ENCODE assay signal across 8 mouse cellular contexts in the genomic region with DNA sequence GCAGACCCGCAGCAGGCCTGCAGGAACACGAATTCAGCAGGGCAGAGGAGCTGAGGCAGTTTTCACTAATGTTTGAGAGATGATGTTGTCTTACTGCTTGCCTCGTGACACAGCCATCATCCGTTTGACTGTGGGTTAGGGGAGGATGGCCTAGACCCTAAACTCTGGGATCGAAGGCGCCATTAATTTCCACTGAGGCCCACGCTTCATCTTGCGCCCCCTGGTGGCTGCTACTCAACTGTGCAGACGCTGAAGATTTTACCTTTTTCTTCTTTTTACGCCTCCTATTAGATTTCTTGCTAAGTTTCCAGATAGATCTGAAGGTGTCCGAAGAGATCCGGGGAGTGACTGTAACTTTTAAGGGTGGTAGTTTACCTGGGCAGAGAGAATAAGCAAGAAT. TPM values are rescaled to one million over a fixed set of nuclear protein-coding genes. Genes with fewer than 3 reads are reported as not detected.
DNase-seq lines count a peak whose midpoint lies in the region; ATAC-seq and TF ChIP-seq lines count a peak whose summit lies in the region.

No protein-coding gene starts in this region.

- no peak for TF ChIP-seq POLR2A in kidney, adult 2 months (IDR thresholded peaks at IDR 0.05; ENCODE audit: low read depth, low read length)
- TF ChIP-seq POLR2A in spleen, adult 2 months (IDR thresholded peaks at IDR 0.05; ENCODE audit: low read depth, low read length): no peak

- H3K36me3 ChIP-seq in kidney, adult 2 months (ENCODE audit: control insufficient read depth, insufficient read depth, low read length): no peaks in the 10 kb centered on the region
- no peaks in the 10 kb centered on the region for H3K36me3 ChIP-seq in kidney, embryonic 15.5 days
- H3K36me3 ChIP-seq in E14TG2a.4 (ENCODE audit: insufficient read depth, low read length): no peaks in the 10 kb centered on the region
- H3K36me3 ChIP-seq in forebrain, postnatal 0 days (ENCODE audit: insufficient read depth): no peaks in the 10 kb centered on the region
- no peaks in the 10 kb centered on the region for H3K36me3 ChIP-seq in liver, embryonic 13.5 days
- no peaks in the 10 kb centered on the region for H3K36me3 ChIP-seq in spleen, adult 2 months (ENCODE audit: control insufficient read depth, insufficient read depth, low read length)

- H3K9ac ChIP-seq in kidney, embryonic 15.5 days: no peak overlapping the region
- H3K9ac ChIP-seq in forebrain, postnatal 0 days: no peak overlapping the region
- H3K9ac ChIP-seq in liver, embryonic 13.5 days: no peak overlapping the region

- no peaks in the 10 kb centered on the region for H3K4me1 ChIP-seq in kidney, adult 2 months (ENCODE audit: control insufficient read depth, insufficient read depth, low read length)
- peaks cover 12% of the 10 kb centered on the region for H3K4me1 ChIP-seq in kidney, embryonic 15.5 days
- H3K4me1 ChIP-seq in E14TG2a.4 (replicated peaks; ENCODE audit: low read depth, low read length): peaks cover 43% of the 10 kb centered on the region
- no peaks in the 10 kb centered on the region for H3K4me1 ChIP-seq in forebrain, postnatal 0 days (ENCODE audit: insufficient read depth)
- no peaks in the 10 kb centered on the region for H3K4me1 ChIP-seq in liver, embryonic 13.5 days (replicated peaks)
- H3K4me1 ChIP-seq in spleen, adult 2 months (ENCODE audit: control insufficient read depth, insufficient read depth, insufficient read length): no peaks in the 10 kb centered on the region

- H3K27me3 ChIP-seq in kidney, adult 2 months (replicated peaks; ENCODE audit: control insufficient read depth, insufficient read depth, low read length): no peaks in the 10 kb centered on the region
- no peaks in the 10 kb centered on the region for H3K27me3 ChIP-seq in kidney, embryonic 15.5 days
- peaks cover 2% of the 10 kb centered on the region; the same call in 1 of the 2 replicates for H3K27me3 ChIP-seq in E14TG2a.4 (ENCODE audit: insufficient read depth, low read length)
- no peaks in the 10 kb centered on the region for H3K27me3 ChIP-seq in forebrain, postnatal 0 days (ENCODE audit: insufficient read depth, low read length)
- H3K27me3 ChIP-seq in liver, embryonic 13.5 days: no peaks in the 10 kb centered on the region
- H3K27me3 ChIP-seq in spleen, adult 2 months (ENCODE audit: control insufficient read depth, insufficient read depth, low read length): no peaks in the 10 kb centered on the region

- no peak overlapping the region for H3K4me2 ChIP-seq in kidney, embryonic 15.5 days
- no peak overlapping the region for H3K4me2 ChIP-seq in forebrain, postnatal 0 days (ENCODE audit: low read depth)
- H3K4me2 ChIP-seq in liver, embryonic 13.5 days: no peak overlapping the region

- WGBS in kidney, adult 2 months: 46% methylated on average over 12 of the region's 12 CpGs
- WGBS in kidney, embryonic 15.5 days: 43% methylated on average over 12 of the region's 12 CpGs
- 38% methylated on average over 12 of the region's 12 CpGs for WGBS in forebrain, postnatal 0 days
- WGBS in liver, embryonic 13.5 days (ENCODE audit: insufficient replicate concordance): 32% methylated on average over 12 of the region's 12 CpGs
- WGBS in spleen, adult 2 months: 40% methylated on average over 12 of the region's 12 CpGs

- peak; percentile 31 for DNase-seq in kidney, adult 2 months
- peak; percentile 74 for DNase-seq in adrenal gland, postnatal 14 days
- DNase-seq in forebrain, postnatal 0 days: peak; percentile 50
- peak; percentile 32 for DNase-seq in liver, embryonic 13.5 days
- peak; percentile 18 to 27 for DNase-seq in spleen, adult 2 months (ENCODE audit: low read depth in 1 of 2, low spot score in 2 of 2)
- no peak for DNase-seq in frontal cortex, postnatal 25 days (ENCODE audit: low spot score in 2 of 2)

- no peak overlapping the region for H3K27ac ChIP-seq in kidney, adult 2 months (ENCODE audit: insufficient read depth, low read depth, low read length)
- no peak overlapping the region for H3K27ac ChIP-seq in kidney, embryonic 15.5 days
- no peak overlapping the region for H3K27ac ChIP-seq in forebrain, postnatal 0 days (ENCODE audit: low read depth, low read length)
- no peak overlapping the region for H3K27ac ChIP-seq in liver, embryonic 13.5 days
- no peak overlapping the region for H3K27ac ChIP-seq in spleen, adult 2 months (ENCODE audit: insufficient read depth, low read length)

- ATAC-seq in kidney, embryonic 15.5 days (replicated peaks; ENCODE audit: low FRiP score): no peak
- no peak for ATAC-seq in forebrain, postnatal 0 days
- ATAC-seq in liver, embryonic 13.5 days (ENCODE audit: low read depth): no peak

- H3K4me3 ChIP-seq in kidney, adult 2 months (ENCODE audit: insufficient read depth, low read depth, low read length): no peak overlapping the region
- no peak overlapping the region for H3K4me3 ChIP-seq in kidney, embryonic 15.5 days (replicated peaks)
- H3K4me3 ChIP-seq in E14TG2a.4 (replicated peaks; ENCODE audit: low read length): 0 out of 2 replicates have a peak overlapping the region, but pooled peaks have one; percentile 48
- no peak overlapping the region for H3K4me3 ChIP-seq in forebrain, postnatal 0 days (ENCODE audit: low read depth, low read length)
- H3K4me3 ChIP-seq in liver, embryonic 13.5 days (replicated peaks): no peak overlapping the region
- no peak overlapping the region for H3K4me3 ChIP-seq in spleen, adult 2 months (ENCODE audit: extremely low read depth, insufficient read depth, insufficient read length)

- TF ChIP-seq CTCF in kidney, adult 2 months (conservative IDR thresholded peaks at IDR 0.05; ENCODE audit: insufficient read depth, insufficient read length, low read depth, low read length): peak; percentile 75
- peak; percentile 98 for TF ChIP-seq CTCF in E14TG2a.4 (conservative IDR thresholded peaks at IDR 0.05; ENCODE audit: low read length)
- TF ChIP-seq CTCF in forebrain, postnatal 0 days (IDR thresholded peaks at IDR 0.05; ENCODE audit: low read depth): peak; percentile 75
- TF ChIP-seq CTCF in spleen, adult 2 months (IDR thresholded peaks at IDR 0.05; ENCODE audit: extremely low read depth, insufficient read depth, insufficient read length, insufficient replicate concordance): peak; percentile 78; the same call in 1 of the 2 replicates

- H3K9me3 ChIP-seq in kidney, embryonic 15.5 days (replicated peaks): no peaks in the 10 kb centered on the region
- no peaks in the 10 kb centered on the region for H3K9me3 ChIP-seq in E14TG2a.4 (ENCODE audit: low read length)
- H3K9me3 ChIP-seq in forebrain, postnatal 0 days (ENCODE audit: low read length): no peaks in the 10 kb centered on the region
- no peaks in the 10 kb centered on the region for H3K9me3 ChIP-seq in liver, embryonic 13.5 days (replicated peaks)

RNA-seq across cellular contexts. Expression of a gene that starts 13.3 kb away (rescaled TPM):
- 229 and 261 TPM in 2 replicates for polyA plus RNA-seq in kidney, adult 2 months (2012; rRNA removed)
- 208 and 216 TPM in 2 replicates for polyA plus RNA-seq in kidney, embryonic 15.5 days (2015; fragmentation: Nextera tagmentation; extraction: Ambion mirVana)
- total RNA-seq in adrenal gland, postnatal 14 days (2021): 72.4 and 75.7 TPM in 2 replicates
- 178 and 300 TPM in 2 replicates for total RNA-seq in forebrain, postnatal 0 days (2014; rRNA removed)
- 195 and 209 TPM in 2 replicates for polyA plus RNA-seq in forebrain, postnatal 0 days (2015; fragmentation: Nextera tagmentation; extraction: Ambion mirVana)
- 91.3 and 91.7 TPM in 2 replicates for polyA plus RNA-seq in liver, embryonic 13.5 days (2015; fragmentation: Nextera tagmentation; extraction: Ambion mirVana)
- polyA plus RNA-seq in spleen, adult 2 months (2012; rRNA removed): 87.0 and 92.5 TPM in 2 replicates

RNA-seq across cellular contexts. Expression of a gene that starts 33.3 kb away (rescaled TPM):
- not detected in 2 replicates for polyA plus RNA-seq in kidney, adult 2 months (2012; rRNA removed)
- not detected in 2 replicates for polyA plus RNA-seq in kidney, embryonic 15.5 days (2015; fragmentation: Nextera tagmentation; extraction: Ambion mirVana)
- total RNA-seq in adrenal gland, postnatal 14 days (2021): not detected in 2 replicates
- 0.33 and 0.38 TPM in 2 replicates for total RNA-seq in forebrain, postnatal 0 days (2014; rRNA removed)
- 0.14 and 0.52 TPM in 2 replicates for polyA plus RNA-seq in forebrain, postnatal 0 days (2015; fragmentation: Nextera tagmentation; extraction: Ambion mirVana)
- polyA plus RNA-seq in liver, embryonic 13.5 days (2015; fragmentation: Nextera tagmentation; extraction: Ambion mirVana): not detected in 2 replicates
- polyA plus RNA-seq in spleen, adult 2 months (2012; rRNA removed): not detected in 2 replicates

Comparison
In these comparisons a context has a peak if more than half of its experiments do, and no peak if none do; other contexts are left out.
1. DNase-seq: peak in kidney, adult 2 months (single experiment), adrenal gland, postnatal 14 days (single experiment), forebrain, postnatal 0 days (single experiment), liver, embryonic 13.5 days (single experiment) and spleen, adult 2 months (2 of 2); none in frontal cortex, postnatal 25 days (0 of 2).
2. Peak in every context shown above with its lines, with median percentiles within 50 percentile points of each other: CTCF ChIP-seq.